Mouse (Mus musculus) erythroblast, adult 5-6 weeks (primary cell): ENCODE results near the gene Chmp6. TPM values are rescaled to one million over a fixed set of nuclear protein-coding genes. Genes with fewer than 3 reads are reported as not detected.

Experiments used
- ATAC-seq: replicated peaks from 2 replicates; pipeline ENCODE4 v1.8.0; 2016; ENCODE audit warnings: moderate number of reproducible peaks, mild to moderate bottlenecking, moderate TSS enrichment, inconsistent platforms; ENCODE audit not compliant: poor library complexity, low FRiP score, severe bottlenecking
- total RNA-seq, 2 experiments: library from RNA; stranded (forward) in 1 of 2; stranded (reverse) in 1 of 2; fragments of 150-400 nt in 1 of 2; fragments of 200-764, 138-1000 nt in 1 of 2; gene quantifications; 2 replicates each; pipeline versions ENCODE4 v1.2.3 to v1.2.4; 2015 to 2017; ENCODE audit warnings: low replicate concordance in 2 of 2

Chmp6 gene
- total RNA-seq, 2 experiments from 2014 or later, result 3.5 to 7.7 TPM

GRCm38 (mm10) chr11:119934773-119935172, 21.5 kb downstream of the Chmp6 start:
- ATAC-seq, result no peak

GRCm38 (mm10) chr11:119935457-119935856, 22.2 kb downstream of the Chmp6 start:
- no peak for ATAC-seq

GRCm38 (mm10) chr11:119936456-119936855, 23.2 kb downstream of the Chmp6 start:
- no peak for ATAC-seq

- no peak for ATAC-seq
These were observed 24.0 kb downstream of the Chmp6 start for GRCm38 (mm10) chr11:119937216-119937615.

GRCm38 (mm10) chr11:119937772-119938502, 24.7 kb downstream of the Chmp6 start:
- no peak for ATAC-seq

- ATAC-seq, result no peak
These were observed 26.0 kb downstream of the Chmp6 start for GRCm38 (mm10) chr11:119939073-119939710.

- ATAC-seq, result no peak
These were observed 26.5 kb downstream of the Chmp6 start for GRCm38 (mm10) chr11:119939711-119940106.

- no peak for ATAC-seq
These were observed 26.9 kb downstream of the Chmp6 start for GRCm38 (mm10) chr11:119940142-119940541.

- ATAC-seq, result no peak
These were observed 28.6 kb downstream of the Chmp6 start for GRCm38 (mm10) chr11:119941794-119942193.

GRCm38 (mm10) chr11:119942201-119942726, 29.0 kb downstream of the Chmp6 start:
- ATAC-seq, result no peak

GRCm38 (mm10) chr11:119942727-119943427, 29.6 kb downstream of the Chmp6 start, which contains the start of gene Baiap2:
Gene Baiap2, plus strand, starts transcription at chr11:119942763.
- ATAC-seq, result peak; percentile 87

- ATAC-seq, result no peak
These were observed 30.3 kb downstream of the Chmp6 start for GRCm38 (mm10) chr11:119943428-119943988.

- ATAC-seq, result no peak
These were observed 32.1 kb downstream of the Chmp6 start for GRCm38 (mm10) chr11:119945343-119945742.

- no peak for ATAC-seq
These were observed 34.2 kb downstream of the Chmp6 start for GRCm38 (mm10) chr11:119947426-119947825.

GRCm38 (mm10) chr11:119947897-119948296, 34.7 kb downstream of the Chmp6 start:
- no peak for ATAC-seq

- ATAC-seq, result no peak
These were observed 35.1 kb downstream of the Chmp6 start for GRCm38 (mm10) chr11:119948305-119948704.

- no peak for ATAC-seq
These were observed 35.6 kb downstream of the Chmp6 start for GRCm38 (mm10) chr11:119948803-119949202.

GRCm38 (mm10) chr11:119950535-119950934, 37.3 kb downstream of the Chmp6 start:
- no peak for ATAC-seq

- no peak for ATAC-seq
These were observed 38.1 kb downstream of the Chmp6 start for GRCm38 (mm10) chr11:119951326-119951725.
